Mouse (Mus musculus): ENCODE data around the gene Olfr1094. TPM values are rescaled to one million over a fixed set of nuclear protein-coding genes. Genes with fewer than 3 reads are reported as not detected.

The Olfr1094 gene
- total RNA-seq (2021): not detected
- long read RNA-seq, experiment 1: 0 reads
- long read RNA-seq, experiment 2: 0 reads

GRCm38 (mm10) chr2:86824363-86824762 is at the start of gene Olfr1094:
Olfr1094 (plus strand) TSS chr2:86824663.
- DNase-seq: no peak

- no peak for DNase-seq
Observed at GRCm38 (mm10) chr2:86782179-86782578, 42.3 kb upstream of the Olfr1094 start, which contains the start of gene Olfr1093. Olfr1093 (plus strand) TSS chr2:86782479.

- no peak for DNase-seq
Observed at GRCm38 (mm10) chr2:86809918-86810317, 14.5 kb upstream of the Olfr1094 start, which contains the start of gene Olfr141. Olfr141 (minus strand) TSS chr2:86810018.

- DNase-seq: no peak
Observed at GRCm38 (mm10) chr2:86851596-86851995, 27.1 kb downstream of the Olfr1094 start, which contains the start of gene Olfr1095. Olfr1095 (minus strand) TSS chr2:86851696.

GRCm38 (mm10) chr2:86874702-86875101 is 50.2 kb downstream of the Olfr1094 start, which contains the start of gene Gm13723:
Gm13723 (minus strand) TSS chr2:86874802.
- no peak for DNase-seq

Other genes with a start within 250 kb of the Olfr1094 start
- gene Olfr1082, start 225.7 kb upstream of the Olfr1094 start, total RNA-seq (2021): not detected
- gene Olfr1084, start 184.9 kb upstream of the Olfr1094 start, total RNA-seq (2021): not detected
- not detected for gene Olfr1085, start 162.6 kb upstream of the Olfr1094 start, total RNA-seq (2021)
- gene Olfr1086, start 144.6 kb upstream of the Olfr1094 start, total RNA-seq (2021): not detected
- not detected for gene Olfr1087, start 126.3 kb upstream of the Olfr1094 start, total RNA-seq (2021)
- not detected for gene Olfr1089, start 91.0 kb upstream of the Olfr1094 start, total RNA-seq (2021)
- gene Olfr1090, start 65.7 kb upstream of the Olfr1094 start, total RNA-seq (2021): not detected
- gene Olfr1093, start 42.2 kb upstream of the Olfr1094 start, total RNA-seq (2021): not detected
- gene Olfr141, start 14.6 kb upstream of the Olfr1094 start, total RNA-seq (2021): not detected
- gene Olfr1095, start 27.0 kb downstream of the Olfr1094 start, total RNA-seq (2021): not detected
- gene Gm13723, start 50.1 kb downstream of the Olfr1094 start, total RNA-seq (2021): not detected
- gene Olfr1097, start 67.6 kb downstream of the Olfr1094 start, total RNA-seq (2021): not detected
- gene Olfr1098, start 99.9 kb downstream of the Olfr1094 start, total RNA-seq (2021): not detected
- gene Olfr1099, start 136.0 kb downstream of the Olfr1094 start, total RNA-seq (2021): not detected
- gene Olfr1100, start 155.3 kb downstream of the Olfr1094 start, total RNA-seq (2021): not detected
- gene Olfr1101, start 166.6 kb downstream of the Olfr1094 start, total RNA-seq (2021): not detected
- not detected for gene Olfr1102, start 173.7 kb downstream of the Olfr1094 start, total RNA-seq (2021)
- gene Olfr1104, start 202.4 kb downstream of the Olfr1094 start, total RNA-seq (2021): not detected
- gene Olfr1105, start 211.9 kb downstream of the Olfr1094 start, total RNA-seq (2021): not detected
- not detected for gene Olfr1106, start 227.6 kb downstream of the Olfr1094 start, total RNA-seq (2021)

All from heart, adult 18-20 months (tissue).